Mouse (Mus musculus): ENCODE measurements at regions not wholly inside any gene's neighbourhood (a gene's known extent, or its start where the extent isn't known, plus 50 kb on each side); places are given as distances from the start of the nearest gene placed in this dataset.

DNA sequence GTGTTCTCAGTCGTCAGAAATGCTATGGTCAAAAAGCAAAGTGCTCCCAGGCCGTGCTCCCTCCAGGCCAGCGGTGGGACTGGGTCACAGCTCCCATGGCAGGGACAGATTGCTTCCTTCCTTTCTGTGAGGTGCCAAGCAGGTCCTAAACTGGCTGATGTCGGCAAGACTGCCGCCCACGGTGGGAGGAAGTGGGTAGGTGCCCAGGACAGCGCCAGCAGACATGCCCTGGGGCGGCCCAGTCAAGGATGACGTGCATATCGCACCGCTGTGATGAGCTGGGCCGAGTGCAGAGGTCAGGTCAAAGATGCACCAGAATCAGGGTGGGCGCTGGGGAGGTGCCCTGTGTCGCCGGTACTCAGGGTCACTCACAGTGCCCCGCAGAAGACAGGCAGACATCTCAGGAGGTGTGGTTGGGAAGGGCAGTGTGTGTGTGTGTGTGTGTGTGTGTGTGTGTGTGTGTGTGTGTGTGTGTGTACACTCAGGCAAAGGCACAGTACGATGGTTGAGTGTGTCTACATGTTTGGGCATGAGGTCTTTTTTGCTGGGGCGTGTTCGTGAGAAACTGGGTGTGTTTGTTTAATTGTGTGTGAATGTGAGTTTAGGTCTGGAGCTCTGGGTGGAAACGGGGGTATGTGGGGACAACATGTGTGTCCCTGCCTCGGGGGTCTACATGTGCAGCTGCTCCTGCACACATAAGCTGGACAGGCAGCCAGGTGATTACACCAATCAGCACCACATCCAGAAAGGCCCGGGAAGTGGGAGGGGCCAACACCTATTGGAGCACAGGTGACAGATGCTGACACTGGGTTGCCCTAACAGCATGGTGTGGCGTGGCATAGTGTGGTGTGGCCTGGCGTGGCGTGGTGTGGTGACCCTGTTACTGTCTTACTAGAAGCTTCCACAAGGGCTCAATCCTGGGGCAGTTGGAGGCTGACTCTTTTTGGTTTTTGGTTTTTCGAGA, 100.5 kb upstream of the Ptpn1 start:
- Histone ChIP-seq H3K27me3 (0 out of 2 replicates have a peak, but pooled peaks cover 3% of the 10 kb centered on the region), H3K36me3 (no peaks in the 10 kb centered on the region), H3K4me3 (no peak overlapping the region), H3K27ac (replicated peaks) (no peak overlapping the region), H3K4me2 (no peak overlapping the region), H3K9ac (no peak overlapping the region), H3K9me3 (no peaks in the 10 kb centered on the region), H3K4me1 (replicated peaks) (peaks cover 15% of the 10 kb centered on the region)
- WGBS = 85% methylated on average over 26 of the region's 26 CpGs
- ATAC-seq (ENCODE audit: low FRiP score, low read depth) = no peak

DNA sequence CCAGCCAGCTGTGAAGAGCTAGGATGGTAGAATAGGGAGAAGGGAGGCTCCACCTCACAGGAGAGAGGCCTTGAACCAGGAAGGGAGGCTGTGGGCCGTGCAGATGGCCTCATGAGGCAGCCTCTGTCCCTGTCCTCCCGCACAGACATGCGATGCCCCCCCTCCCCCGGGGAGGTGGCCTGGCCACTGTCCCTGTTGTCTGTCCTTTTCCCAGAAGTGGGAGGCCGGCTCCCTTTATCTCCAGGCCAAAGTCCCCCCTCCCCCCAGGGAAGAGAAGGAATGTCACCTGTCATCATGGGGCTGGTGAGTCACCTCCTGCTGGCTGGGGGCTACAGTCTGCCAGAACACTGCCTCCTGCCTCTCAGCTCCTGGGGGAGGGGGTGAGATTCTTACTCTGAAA, 103.6 kb upstream of the Ptpn1 start:
- Histone ChIP-seq H3K27me3 (0 out of 2 replicates have a peak, but pooled peaks cover 3% of the 10 kb centered on the region), H3K4me3 (no peak overlapping the region), H3K9ac (no peak overlapping the region), H3K36me3 (no peaks in the 10 kb centered on the region), H3K4me2 (no peak overlapping the region), H3K4me1 (replicated peaks) (peaks cover 14% of the 10 kb centered on the region), H3K27ac (replicated peaks) (no peak overlapping the region), H3K9me3 (no peaks in the 10 kb centered on the region)
- ATAC-seq (ENCODE audit: low FRiP score, low read depth) = no peak
- 53% methylated on average over 5 of the region's 5 CpGs for WGBS

DNA sequence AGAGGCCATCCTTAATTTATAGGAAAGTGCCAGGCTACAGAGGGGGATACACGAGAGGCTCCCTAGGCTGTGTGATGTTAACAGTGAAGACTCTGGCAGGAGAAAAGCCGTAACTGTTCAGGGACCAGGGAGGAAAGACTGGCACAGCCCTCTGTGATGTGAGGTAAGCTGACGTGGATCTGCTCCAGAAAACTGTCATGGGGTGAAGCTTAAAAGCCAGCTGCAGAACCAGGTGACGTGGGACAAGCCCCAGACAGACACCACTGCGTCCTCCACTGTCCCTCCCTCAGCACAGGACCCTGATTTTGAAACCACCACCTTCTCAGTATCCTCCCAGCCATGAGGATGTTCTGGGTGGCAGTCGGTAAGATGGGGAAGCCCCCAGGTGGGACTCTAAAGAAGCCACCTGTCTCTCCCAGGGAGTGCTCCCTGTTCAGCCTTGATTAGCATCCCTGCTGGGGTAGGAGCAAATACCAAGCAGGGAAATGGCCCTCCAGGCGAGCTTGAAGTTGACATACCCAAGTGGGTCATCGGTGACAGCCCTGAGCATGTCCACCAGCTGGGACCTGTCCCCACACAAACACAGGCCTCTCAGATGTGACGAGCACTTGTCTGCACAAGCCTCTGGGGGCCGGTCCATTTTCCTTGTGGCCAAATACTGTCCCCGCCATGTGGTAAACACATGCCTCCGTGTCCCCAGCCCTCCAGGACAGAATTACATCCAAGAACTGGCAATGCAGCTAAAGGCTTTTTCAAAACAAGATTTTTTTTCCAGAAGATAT, 104.7 kb upstream of the Ptpn1 start:
- Histone ChIP-seq H3K4me1 (replicated peaks) (peaks cover 11% of the 10 kb centered on the region), H3K36me3 (no peaks in the 10 kb centered on the region), H3K27ac (replicated peaks) (no peak overlapping the region), H3K9me3 (no peaks in the 10 kb centered on the region), H3K4me3 (no peak overlapping the region), H3K4me2 (no peak overlapping the region), H3K27me3 (no peaks in the 10 kb centered on the region), H3K9ac (no peak overlapping the region)
- ATAC-seq (ENCODE audit: low FRiP score, low read depth) = no peak
- WGBS = 54% methylated on average over 12 of the region's 12 CpGs

DNA sequence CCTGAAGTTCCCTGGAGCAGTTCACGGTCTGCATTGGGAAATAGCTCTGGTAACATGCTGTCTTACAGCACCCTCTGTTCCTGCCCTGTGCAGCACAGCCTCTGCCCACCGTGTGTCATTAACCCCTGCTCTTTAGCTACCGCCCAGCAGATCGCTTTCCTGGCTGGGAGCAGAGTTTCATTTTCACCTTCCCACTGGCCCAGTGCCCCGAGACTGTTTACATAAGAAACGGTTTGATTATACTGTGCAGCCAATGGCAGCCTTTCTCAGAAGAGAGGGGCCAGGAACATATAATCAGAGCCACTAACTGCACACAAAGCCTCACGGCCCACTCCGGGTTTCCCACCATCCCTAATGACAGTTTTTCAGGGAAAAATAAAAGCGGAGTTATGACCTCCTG, 108.3 kb upstream of the Ptpn1 start:
- no peak overlapping the region for H3K4me2 ChIP-seq
- ATAC-seq (ENCODE audit: low FRiP score, low read depth) = no peak
- peaks cover 11% of the 10 kb centered on the region for H3K4me1 ChIP-seq (replicated peaks)
- no peak overlapping the region for H3K9ac ChIP-seq
- 38% methylated on average over 9 of the region's 9 CpGs for WGBS
- H3K27me3 ChIP-seq = no peaks in the 10 kb centered on the region
- no peaks in the 10 kb centered on the region for H3K36me3 ChIP-seq
- no peaks in the 10 kb centered on the region for H3K9me3 ChIP-seq
- H3K4me3 ChIP-seq = no peak overlapping the region
- no peak overlapping the region for H3K27ac ChIP-seq (replicated peaks)

DNA sequence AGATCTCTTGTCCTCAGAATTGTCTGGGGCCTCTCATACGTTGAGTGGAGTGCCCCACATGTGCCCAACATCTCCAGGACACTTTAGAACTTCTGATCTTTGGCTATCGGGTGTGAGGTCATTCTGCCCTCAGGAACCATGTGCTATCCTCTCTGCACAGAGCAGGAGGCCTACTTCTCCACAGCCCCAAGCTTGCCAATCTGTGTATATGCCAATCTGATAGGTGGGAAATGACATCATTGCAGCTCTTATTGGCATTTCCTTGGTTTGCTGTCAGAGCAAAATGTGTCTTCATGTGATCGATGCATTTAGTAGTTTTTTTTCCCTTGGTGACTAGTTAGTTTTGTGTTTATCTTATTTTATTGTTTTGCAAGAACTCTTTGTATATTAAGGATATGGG, 108.8 kb upstream of the Ptpn1 start:
- Histone ChIP-seq H3K4me2 (no peak overlapping the region), H3K4me1 (replicated peaks) (peaks cover 11% of the 10 kb centered on the region), H3K36me3 (no peaks in the 10 kb centered on the region), H3K27ac (replicated peaks) (no peak overlapping the region), H3K4me3 (no peak overlapping the region), H3K27me3 (no peaks in the 10 kb centered on the region), H3K9me3 (no peaks in the 10 kb centered on the region), H3K9ac (no peak overlapping the region)
- no peak for ATAC-seq (ENCODE audit: low FRiP score, low read depth)
- WGBS = 95% methylated on average over 3 of the region's 3 CpGs

DNA sequence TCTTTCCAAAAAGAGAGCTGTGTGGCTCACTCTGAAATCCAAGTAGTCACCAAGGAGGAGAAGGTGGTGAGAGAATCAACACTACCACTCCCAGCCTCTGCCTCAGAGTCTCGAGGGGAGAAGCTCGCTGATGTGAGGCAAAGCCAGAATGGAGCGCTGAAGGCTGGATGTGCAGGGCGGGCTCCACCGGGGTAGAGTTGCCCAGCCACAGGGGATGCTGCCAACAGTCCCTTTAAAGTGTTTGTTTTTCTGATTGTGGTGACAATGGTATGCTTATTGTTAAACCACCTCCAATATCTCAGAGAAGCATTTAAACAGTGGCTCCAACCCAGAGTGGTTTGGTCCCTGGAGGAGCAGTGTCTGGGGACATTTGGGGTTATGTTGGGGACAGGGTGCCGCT, 110.7 kb upstream of the Ptpn1 start:
- no peak overlapping the region for H3K27ac ChIP-seq (replicated peaks)
- H3K4me1 ChIP-seq (replicated peaks) = peaks cover 11% of the 10 kb centered on the region
- H3K9me3 ChIP-seq = no peaks in the 10 kb centered on the region
- H3K4me2 ChIP-seq = no peak overlapping the region
- no peaks in the 10 kb centered on the region for H3K36me3 ChIP-seq
- no peaks in the 10 kb centered on the region for H3K27me3 ChIP-seq
- ATAC-seq (ENCODE audit: low FRiP score, low read depth) = no peak
- WGBS = 81% methylated on average over 6 of the region's 6 CpGs
- H3K4me3 ChIP-seq = no peak overlapping the region
- no peak overlapping the region for H3K9ac ChIP-seq

DNA sequence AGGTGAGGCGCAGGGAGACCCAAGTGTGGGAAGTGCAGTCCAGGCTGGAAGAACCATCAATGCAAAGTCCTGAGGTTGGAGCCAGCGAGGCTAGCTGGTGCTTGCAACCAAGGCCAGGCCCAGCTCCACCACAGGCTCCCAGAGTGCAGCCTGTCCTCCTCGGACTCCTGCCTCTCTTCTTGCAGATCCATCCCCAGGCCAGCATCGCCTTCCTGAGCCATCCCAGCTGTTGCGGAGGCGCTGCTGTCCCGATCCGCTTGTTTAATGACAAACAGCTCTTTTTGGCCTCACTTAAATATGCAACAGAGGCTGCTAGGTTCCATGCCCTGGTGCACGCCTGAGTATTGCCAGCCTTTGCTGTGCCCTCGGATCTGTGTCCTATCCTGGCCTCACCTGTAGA, 113.1 kb upstream of the Ptpn1 start:
- Histone ChIP-seq H3K36me3 (no peaks in the 10 kb centered on the region), H3K4me3 (no peak overlapping the region)
- WGBS = 81% methylated on average over 10 of the region's 10 CpGs

DNA sequence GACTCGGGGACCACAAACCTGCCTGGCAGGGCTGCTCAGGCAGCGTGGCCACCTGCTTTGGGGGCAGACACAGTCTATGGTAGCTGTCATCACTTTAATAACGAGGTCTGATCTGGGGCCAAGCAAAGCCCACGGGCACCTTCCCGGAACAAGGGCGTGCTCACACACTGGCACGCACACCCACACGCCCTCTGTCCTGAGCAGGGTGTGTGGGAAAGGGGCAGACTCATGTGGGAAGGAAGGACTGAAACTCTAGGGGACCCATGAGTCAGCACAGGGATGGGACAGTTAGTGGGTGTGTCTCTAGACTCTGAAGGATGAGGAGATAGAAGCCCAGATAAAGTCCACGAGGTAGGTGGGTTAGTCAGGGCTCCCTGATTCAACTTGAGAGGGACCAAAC, 114.8 kb upstream of the Ptpn1 start:
- Histone ChIP-seq H3K4me1 (replicated peaks) (no peaks in the 10 kb centered on the region), H3K27me3 (no peaks in the 10 kb centered on the region)

More for the DNA sequence above, 113.1 kb upstream of the Ptpn1 start:
- Histone ChIP-seq H3K9me3 (no peaks in the 10 kb centered on the region), H3K4me1 (replicated peaks) (peaks cover 5% of the 10 kb centered on the region), H3K9ac (no peak overlapping the region), H3K27me3 (no peaks in the 10 kb centered on the region), H3K27ac (replicated peaks) (no peak overlapping the region), H3K4me2 (no peak overlapping the region)
- ATAC-seq (ENCODE audit: low FRiP score, low read depth) = no peak

DNA sequence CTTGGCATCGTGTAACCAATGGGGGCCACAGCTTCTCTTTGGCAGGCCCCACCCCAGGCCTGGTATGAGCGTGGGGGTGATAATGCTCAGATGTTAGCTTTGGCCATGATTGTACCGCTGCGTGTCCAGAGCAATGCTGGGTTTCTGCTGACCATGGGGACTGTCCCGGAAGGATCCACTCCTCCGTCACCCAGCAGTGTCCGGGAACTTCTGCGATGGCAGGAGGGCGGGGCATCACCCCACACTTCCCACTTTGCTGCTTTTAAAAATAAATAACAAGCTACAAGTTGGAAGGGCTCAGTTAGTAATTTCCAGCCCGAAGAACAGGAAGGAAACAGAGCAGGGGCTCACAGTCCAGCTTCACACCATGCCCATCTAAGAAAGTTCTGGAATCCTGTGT, 116.7 kb upstream of the Ptpn1 start:
- Histone ChIP-seq H3K4me2 (no peak overlapping the region), H3K9ac (no peak overlapping the region), H3K36me3 (no peaks in the 10 kb centered on the region), H3K27me3 (no peaks in the 10 kb centered on the region), H3K27ac (replicated peaks) (no peak overlapping the region), H3K9me3 (no peaks in the 10 kb centered on the region), H3K4me3 (no peak overlapping the region), H3K4me1 (replicated peaks) (no peaks in the 10 kb centered on the region)
- 87% methylated on average over 10 of the region's 10 CpGs for WGBS
- no peak for ATAC-seq (ENCODE audit: low FRiP score, low read depth)

More for the DNA sequence above, 114.8 kb upstream of the Ptpn1 start:
- no peak overlapping the region for H3K27ac ChIP-seq (replicated peaks)
- no peak overlapping the region for H3K4me2 ChIP-seq
- H3K4me3 ChIP-seq = no peak overlapping the region
- ATAC-seq (ENCODE audit: low FRiP score, low read depth) = no peak
- H3K36me3 ChIP-seq = no peaks in the 10 kb centered on the region
- WGBS = 86% methylated on average over 9 of the region's 9 CpGs
- no peak overlapping the region for H3K9ac ChIP-seq
- no peaks in the 10 kb centered on the region for H3K9me3 ChIP-seq

DNA sequence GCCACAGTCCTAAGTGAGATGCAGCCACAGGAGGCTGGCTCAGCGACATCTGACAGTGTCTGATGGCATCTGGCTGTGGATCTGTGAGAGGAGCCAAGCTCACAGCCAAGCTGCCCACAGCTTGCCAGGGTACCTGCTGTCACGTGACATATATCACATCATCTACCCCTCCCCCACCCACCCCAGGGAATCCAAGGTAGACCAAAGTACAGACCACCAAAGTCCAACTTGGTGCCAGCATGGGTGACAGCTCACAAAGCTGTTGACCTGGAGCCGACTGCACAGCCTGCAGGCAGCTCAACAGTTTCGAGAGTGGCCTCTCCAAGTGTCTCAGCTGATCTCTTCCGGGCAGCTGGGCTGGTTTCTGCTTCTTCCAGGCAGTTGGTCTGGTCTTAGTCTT, 119.6 kb upstream of the Tmem189 start:
- H3K27ac ChIP-seq (replicated peaks) = no peak overlapping the region
- no peaks in the 10 kb centered on the region for H3K36me3 ChIP-seq
- no peak for ATAC-seq (ENCODE audit: low FRiP score, low read depth)
- no peaks in the 10 kb centered on the region for H3K9me3 ChIP-seq
- no peaks in the 10 kb centered on the region for H3K4me1 ChIP-seq (replicated peaks)
- WGBS = 87% methylated on average over 5 of the region's 5 CpGs
- no peak overlapping the region for H3K9ac ChIP-seq
- no peaks in the 10 kb centered on the region for H3K27me3 ChIP-seq
- H3K4me3 ChIP-seq = no peak overlapping the region
- no peak overlapping the region for H3K4me2 ChIP-seq

DNA sequence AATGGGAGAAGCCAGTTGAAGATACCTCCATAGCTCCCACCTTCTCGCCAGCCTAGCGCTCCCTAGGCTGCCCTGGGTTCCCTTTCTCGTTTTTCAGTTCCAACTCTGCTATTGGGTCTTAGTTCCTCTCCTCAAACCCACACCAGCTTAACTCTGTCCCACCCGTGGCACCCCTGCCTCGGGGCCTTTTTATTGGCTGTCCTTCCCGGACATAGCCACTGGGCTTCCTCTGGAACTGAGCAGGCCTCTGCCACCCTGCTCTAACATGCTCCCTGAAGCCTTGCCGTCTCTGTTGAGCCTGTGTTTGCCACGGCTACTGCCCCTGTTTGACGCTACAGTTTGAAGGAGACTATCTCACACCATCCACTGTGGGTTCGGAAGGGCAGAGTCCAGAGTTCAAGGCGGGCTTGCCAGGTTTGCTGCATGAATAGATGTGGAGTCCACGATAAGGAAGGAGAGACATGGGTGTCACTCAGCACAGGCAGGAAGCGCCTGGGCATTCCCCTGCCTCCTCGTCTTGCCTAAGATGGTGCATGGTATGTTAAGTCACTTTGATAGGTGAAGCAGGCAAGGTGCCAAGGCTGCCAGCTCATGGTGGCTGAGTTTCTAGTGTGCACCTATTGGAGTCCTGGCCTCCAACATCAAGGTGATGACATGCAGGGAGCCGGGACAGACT, 116.1 kb upstream of the Tmem189 start:
- no peak overlapping the region for H3K4me2 ChIP-seq
- no peak overlapping the region for H3K27ac ChIP-seq (replicated peaks)
- no peak overlapping the region for H3K4me3 ChIP-seq
- no peak overlapping the region for H3K9ac ChIP-seq
- 83% methylated on average over 15 of the region's 15 CpGs for WGBS
- no peaks in the 10 kb centered on the region for H3K36me3 ChIP-seq
- H3K4me1 ChIP-seq (replicated peaks) = no peaks in the 10 kb centered on the region
- ATAC-seq (ENCODE audit: low FRiP score, low read depth) = no peak
- H3K27me3 ChIP-seq = no peaks in the 10 kb centered on the region
- H3K9me3 ChIP-seq = no peaks in the 10 kb centered on the region

Measured in hindbrain, embryonic 15.5 days (tissue).